Mouse (Mus musculus) midbrain, embryonic 16.5 days (tissue): ENCODE data around the gene Pla2g4c. TPM values are rescaled to one million over a fixed set of nuclear protein-coding genes. Genes with fewer than 3 reads are reported as not detected.

Source experiments
- ATAC-seq: fragments of 200-750 bp; cut with Nextera tagmentation; 2 replicates; pipeline ENCODE4 v1.8.0; 2017; ENCODE audit warnings: moderate TSS enrichment
- H3K27ac ChIP-seq: fragments of 300-500 bp; sonication (generic); 2 replicates; pipeline ENCODE4 v1.5.1; 2014; ENCODE audit warnings: mild to moderate bottlenecking, low read length, mixed read lengths
- H3K27me3 ChIP-seq: fragments of 300-500 bp; sonication (generic); 2 replicates; pipeline ENCODE4 v1.6.1; 2014; ENCODE audit warnings: low read depth, low read length, mixed read lengths; ENCODE audit not compliant: control insufficient read depth, insufficient read depth
- H3K36me3 ChIP-seq: fragments of 300-500 bp; sonication (generic); 2 replicates; pipeline ENCODE4 v1.6.1; 2014; ENCODE audit warnings: mild to moderate bottlenecking, low read length, moderate library complexity, mixed read lengths; ENCODE audit not compliant: control insufficient read depth, insufficient read depth
- H3K4me1 ChIP-seq: fragments of 300-500 bp; sonication (generic); 2 replicates; pipeline ENCODE4 v1.6.1; 2014; ENCODE audit warnings: mild to moderate bottlenecking, low read length, mixed read lengths; ENCODE audit not compliant: control insufficient read depth, insufficient read depth
- H3K4me2 ChIP-seq: fragments of 300-500 bp; sonication (generic); 2 replicates; pipeline ENCODE4 v1.6.1; 2014; ENCODE audit warnings: mild to moderate bottlenecking, low read length, mixed read lengths
- H3K4me3 ChIP-seq: fragments of 300-500 bp; sonication (generic); 2 replicates; pipeline ENCODE4 v1.5.1; 2014; ENCODE audit warnings: low read depth, mild to moderate bottlenecking, low read length, moderate library complexity, mixed read lengths
- H3K9ac ChIP-seq: fragments of 300-500 bp; sonication (generic); 2 replicates; pipeline ENCODE4 v1.6.1; 2014; ENCODE audit warnings: low read depth, low read length, mixed read lengths
- H3K9me3 ChIP-seq: fragments of 300-500 bp; sonication (generic); replicated peaks from 2 replicates; pipeline ENCODE4 v1.6.1; 2014; ENCODE audit warnings: mild to moderate bottlenecking, low read length, mixed read lengths; ENCODE audit not compliant: control insufficient read depth, poor library complexity, severe bottlenecking
- WGBS: fragments of 180-500 bp; shearing (Covaris S2); extraction: QIAGEN DNeasy Blood & Tissue Kit; methylation state at CpG from one replicate; pipeline ENCODE4 v1.1.7; 2014; 5-methylcytosine and 5-hydroxymethylcytosine counted together
- polyA plus RNA-seq: library from polyadenylated mRNA; unstranded; fragments of >200 nt; fragmentation: Nextera tagmentation; extraction: Ambion mirVana; gene quantifications from 2 replicates; pipeline ENCODE4 v1.2.1, GENCODE M21; 2015

The Pla2g4c gene
- polyA plus RNA-seq, 1 experiment from 2014 or later = 0.62 TPM

DNA sequence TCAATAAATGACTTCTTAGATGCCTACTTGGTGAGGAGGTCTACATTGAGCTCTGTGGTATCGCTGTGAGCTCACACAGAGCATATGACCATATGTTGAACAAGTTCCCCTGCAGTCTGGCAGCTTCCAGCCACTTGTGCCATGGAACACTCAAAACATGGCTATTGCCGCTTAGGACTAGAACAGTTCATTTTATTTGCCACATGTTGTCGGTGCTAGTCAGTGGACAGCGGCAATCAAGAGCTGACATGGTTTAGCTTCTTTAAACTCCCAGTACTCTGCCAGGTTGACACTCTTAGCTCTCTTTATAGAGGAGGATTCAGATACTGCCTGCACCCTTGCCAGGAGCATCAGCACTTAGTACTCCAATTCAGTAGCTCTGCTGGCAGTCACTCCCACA lies 13.1 kb upstream of the Pla2g4c start:
- Histone ChIP-seq H3K4me2 (no peak overlapping the region), H3K9me3 (no peaks in the 10 kb centered on the region), H3K27ac (no peak overlapping the region), H3K9ac (no peak overlapping the region), H3K27me3 (no peaks in the 10 kb centered on the region), H3K4me1 (no peaks in the 10 kb centered on the region), H3K36me3 (peaks cover 20% of the 10 kb centered on the region), H3K4me3 (no peak overlapping the region)
- ATAC-seq = no peak
- WGBS = 99% methylated on average over 4 of the region's 4 CpGs

DNA sequence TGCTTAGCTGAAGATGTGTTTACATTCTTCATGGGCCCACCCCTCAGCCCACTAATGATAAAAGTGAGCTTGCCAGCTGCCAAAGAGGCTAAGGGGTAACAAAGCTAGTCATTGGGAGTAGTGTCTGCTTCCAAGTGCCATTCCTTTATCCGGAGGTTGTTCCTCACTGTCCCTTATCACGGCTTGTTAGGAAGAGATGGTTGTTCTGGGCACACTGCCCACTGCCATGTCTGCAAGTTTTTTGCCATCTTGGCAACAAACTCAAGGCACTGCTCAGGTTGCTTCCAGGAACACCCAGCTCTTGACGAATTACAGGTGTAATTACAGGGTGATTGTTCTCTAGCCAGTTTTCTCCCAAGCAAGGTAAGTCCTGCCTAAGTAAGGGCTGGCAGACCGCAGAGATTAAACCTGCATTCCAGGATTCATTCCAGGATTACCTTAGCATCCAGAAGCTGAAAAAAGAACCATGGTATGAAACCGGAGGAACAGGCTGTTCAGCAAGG lies 10.3 kb upstream of the Pla2g4c start:
- Histone ChIP-seq H3K27ac (no peak overlapping the region), H3K9me3 (no peaks in the 10 kb centered on the region), H3K4me1 (no peaks in the 10 kb centered on the region), H3K36me3 (peaks cover 7% of the 10 kb centered on the region; the same call in 1 of the 2 replicates), H3K27me3 (no peaks in the 10 kb centered on the region), H3K9ac (no peak overlapping the region), H3K4me2 (no peak overlapping the region), H3K4me3 (no peak overlapping the region)
- no peak for ATAC-seq
- 92% methylated on average over 5 of the region's 5 CpGs for WGBS

DNA sequence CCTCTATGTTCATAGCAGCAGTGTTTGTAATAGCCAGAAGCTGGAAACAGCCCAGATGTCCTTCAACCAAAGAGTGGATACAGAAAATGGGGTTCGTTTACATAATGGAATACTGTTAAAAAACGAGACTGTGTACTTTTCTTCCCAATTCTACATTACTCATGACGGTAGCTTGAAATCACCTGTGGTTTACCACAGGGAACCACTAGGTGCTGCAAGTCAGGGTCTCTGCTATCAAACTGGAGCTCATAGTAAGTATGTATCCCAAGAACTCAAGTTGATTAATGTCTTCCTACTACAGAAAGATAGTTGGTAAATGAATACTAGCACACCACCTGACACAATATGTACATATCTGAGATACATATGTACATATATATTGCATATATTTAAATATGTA lies 3.0 kb upstream of the Pla2g4c start:
- no peak overlapping the region for H3K4me3 ChIP-seq
- no peak for ATAC-seq
- WGBS = 91% methylated on average over 3 of the region's 3 CpGs
- H3K4me1 ChIP-seq = no peaks in the 10 kb centered on the region
- no peak overlapping the region for H3K4me2 ChIP-seq
- H3K9ac ChIP-seq = no peak overlapping the region
- no peaks in the 10 kb centered on the region for H3K9me3 ChIP-seq
- no peaks in the 10 kb centered on the region for H3K27me3 ChIP-seq
- H3K27ac ChIP-seq = no peak overlapping the region
- H3K36me3 ChIP-seq = no peaks in the 10 kb centered on the region

DNA sequence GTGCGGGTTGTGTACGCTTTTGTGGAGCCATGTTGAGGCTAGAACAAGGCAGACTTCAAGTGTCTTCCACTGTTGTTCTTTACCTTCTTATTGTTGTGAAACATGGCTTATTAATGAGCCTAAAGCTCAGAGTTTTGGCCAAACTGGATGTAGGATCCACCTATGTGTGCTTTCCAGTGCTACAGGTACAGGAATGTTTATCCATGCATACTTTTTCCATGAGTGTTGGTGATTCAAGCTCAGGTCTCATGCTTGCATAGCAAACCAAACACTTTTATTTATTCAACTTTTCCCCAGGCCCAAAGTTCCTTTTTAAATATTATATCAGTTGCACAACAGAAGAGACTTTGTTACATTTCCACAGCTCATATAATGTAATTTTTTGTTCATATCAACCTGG lies 6.1 kb downstream of the Pla2g4c start:
- Histone ChIP-seq H3K4me2 (no peak overlapping the region), H3K4me3 (no peak overlapping the region), H3K9ac (no peak overlapping the region), H3K36me3 (peaks cover 5% of the 10 kb centered on the region), H3K27me3 (no peaks in the 10 kb centered on the region), H3K27ac (no peak overlapping the region), H3K4me1 (no peaks in the 10 kb centered on the region), H3K9me3 (no peaks in the 10 kb centered on the region)
- no peak for ATAC-seq
- WGBS = 100% methylated on average over 2 of the region's 2 CpGs

DNA sequence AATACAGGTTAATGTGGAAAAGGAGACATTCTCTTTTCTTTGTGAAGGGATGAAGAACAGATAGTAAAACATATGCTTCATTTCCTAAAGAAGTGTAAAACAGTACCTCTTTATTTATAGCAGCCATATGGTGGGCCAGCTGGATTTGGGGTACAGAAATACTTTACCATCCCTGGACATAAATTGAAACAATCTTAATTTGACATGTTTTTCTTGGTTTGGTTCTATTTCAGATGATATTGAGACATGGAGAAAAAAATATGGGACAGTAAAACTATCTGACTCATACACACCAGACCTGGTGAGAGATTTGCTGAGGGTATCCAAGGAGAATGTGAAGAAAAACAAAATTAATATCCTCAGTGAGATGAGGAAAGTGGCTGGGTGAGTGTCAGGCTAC lies 31.5 kb downstream of the Pla2g4c start:
- Histone ChIP-seq H3K27ac (no peak overlapping the region), H3K4me1 (no peaks in the 10 kb centered on the region), H3K36me3 (peaks cover 28% of the 10 kb centered on the region), H3K4me3 (no peak overlapping the region), H3K27me3 (no peaks in the 10 kb centered on the region), H3K4me2 (no peak overlapping the region), H3K9me3 (peaks cover 6% of the 10 kb centered on the region; the same call in 1 of the 2 replicates), H3K9ac (no peak overlapping the region)
- no peak for ATAC-seq

DNA sequence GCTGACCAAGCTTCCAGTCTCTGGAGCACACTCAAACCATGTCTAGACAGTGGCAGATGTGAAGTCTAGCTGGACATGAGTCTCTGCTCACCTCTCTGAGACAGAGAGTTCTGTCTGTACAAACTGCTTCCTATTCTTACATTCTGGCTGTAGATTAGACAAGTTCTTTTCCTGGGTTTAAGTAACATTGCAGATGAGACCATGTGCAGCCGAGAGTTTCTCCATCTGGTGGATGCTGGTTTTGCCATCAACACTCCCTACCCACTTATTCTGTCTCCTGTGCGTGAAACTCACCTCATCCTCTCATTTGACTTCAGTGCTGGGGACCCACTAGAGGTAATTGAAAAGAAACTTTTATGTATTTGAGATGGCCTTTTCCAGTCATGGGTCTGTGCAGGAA lies 56.1 kb downstream of the Pla2g4c start:
- Histone ChIP-seq H3K4me2 (no peak overlapping the region), H3K27me3 (no peaks in the 10 kb centered on the region), H3K4me1 (no peaks in the 10 kb centered on the region), H3K9ac (no peak overlapping the region), H3K27ac (no peak overlapping the region), H3K9me3 (no peaks in the 10 kb centered on the region), H3K4me3 (no peak overlapping the region), H3K36me3 (no peaks in the 10 kb centered on the region)
- ATAC-seq = no peak
- 84% methylated on average over 2 of the region's 2 CpGs for WGBS

DNA sequence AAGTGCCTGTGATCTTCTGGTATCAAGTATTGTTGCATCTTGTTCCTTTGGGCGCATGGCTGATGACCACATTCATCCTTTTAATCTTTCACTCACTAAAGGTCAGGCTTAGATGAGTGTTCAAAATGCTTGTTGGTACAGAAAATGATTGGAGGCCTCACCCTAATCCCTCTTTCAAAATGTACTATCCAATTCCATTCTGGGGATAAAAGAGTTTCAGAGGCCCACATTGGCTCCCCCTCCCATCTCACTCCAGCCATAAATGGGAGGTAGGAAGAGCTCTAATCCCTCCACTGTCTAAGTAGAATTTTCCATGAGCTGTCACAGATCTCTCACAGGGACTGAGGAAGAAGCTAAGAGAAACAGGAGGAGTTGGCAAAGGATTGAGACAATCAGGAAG lies 73.4 kb downstream of the Pla2g4c start, which contains the start of gene Cabp5:
Cabp5 (plus strand) TSS at position 301 of the 400 bp plus-strand sequence.
- Histone ChIP-seq H3K4me1 (no peaks in the 10 kb centered on the region), H3K27me3 (no peaks in the 10 kb centered on the region), H3K9ac (no peak within 1 kb of the TSS), H3K36me3 (no peaks in the 10 kb centered on the region), H3K4me3 (no peak within 1 kb of the TSS), H3K9me3 (no peaks in the 10 kb centered on the region), H3K4me2 (no peak within 1 kb of the TSS), H3K27ac (no peak within 1 kb of the TSS)
- no peak for ATAC-seq
- 80% methylated on average over 1 of the region's 1 CpGs for WGBS

Other genes starting within 250 kb of the Pla2g4c start
- 0.12 and 0.35 TPM in 2 replicates for gene Vmn1r85, start 229.5 kb upstream of the Pla2g4c start, polyA plus RNA-seq
- gene Vmn1r86, start 204.7 kb upstream of the Pla2g4c start, polyA plus RNA-seq = not detected in 2 replicates
- not detected in 2 replicates for gene Vmn1r87, start 184.5 kb upstream of the Pla2g4c start, polyA plus RNA-seq
- not detected in 2 replicates for gene Vmn1r88, start 165.1 kb upstream of the Pla2g4c start, polyA plus RNA-seq
- not detected in 2 replicates for gene Vmn1r89, start 111.6 kb upstream of the Pla2g4c start, polyA plus RNA-seq
- gene Lig1, start 47.4 kb upstream of the Pla2g4c start, polyA plus RNA-seq = 31.7 and 33.6 TPM in 2 replicates
- 12.9 and 15.2 TPM in 2 replicates for gene Zswim9, start 45.9 kb upstream of the Pla2g4c start, polyA plus RNA-seq
- gene Cabp5, start 73.5 kb downstream of the Pla2g4c start, polyA plus RNA-seq = 0.15 and 0.19 TPM in 2 replicates
- gene Bsph1, start 126.2 kb downstream of the Pla2g4c start, polyA plus RNA-seq = not detected in 2 replicates
- gene Bsph2, start 246.4 kb downstream of the Pla2g4c start, polyA plus RNA-seq = not detected in 2 replicates